Mouse (Mus musculus) limb, embryonic 14.5 days (tissue): ENCODE results near the gene Cyp4f13. TPM values are rescaled to one million over a fixed set of nuclear protein-coding genes. Genes with fewer than 3 reads are reported as not detected.

Experiments
- ATAC-seq: fragments of 200-750 bp; cut with Nextera tagmentation; 2 replicates; pipeline ENCODE4 v1.8.0; 2017; ENCODE audit warnings: low read depth, moderate number of reproducible peaks, moderate TSS enrichment; ENCODE audit not compliant: low FRiP score
- DNase-seq: peaks from one replicate; pipeline ENCODE4 v3.0.0-alpha.2; 2015; ENCODE audit warnings: low spot score
- H3K27ac ChIP-seq: fragments of 300-500 bp; sonication (generic); replicated peaks from 2 replicates; pipeline ENCODE4 v1.5.1; 2014; ENCODE audit warnings: low read depth, mild to moderate bottlenecking, low read length, moderate library complexity, mixed read lengths
- H3K27me3 ChIP-seq: fragments of 300-500 bp; sonication (generic); 2 replicates; pipeline ENCODE4 v1.6.1; 2014; ENCODE audit warnings: low read length, mixed read lengths; ENCODE audit not compliant: control insufficient read depth, insufficient read depth
- H3K36me3 ChIP-seq: fragments of 300-500 bp; sonication (generic); 2 replicates; pipeline ENCODE4 v1.6.1; 2014; ENCODE audit warnings: mild to moderate bottlenecking, low read length, moderate library complexity, mixed read lengths; ENCODE audit not compliant: control insufficient read depth, insufficient read depth
- H3K4me1 ChIP-seq: fragments of 300-500 bp; sonication (generic); 2 replicates; pipeline ENCODE4 v1.6.1; 2014; ENCODE audit warnings: antibody characterized with exemption, low read length, mixed read lengths; ENCODE audit not compliant: control insufficient read depth, insufficient read depth
- H3K4me2 ChIP-seq: fragments of 300-500 bp; sonication (generic); replicated peaks from 2 replicates; pipeline ENCODE4 v1.6.1; 2014; ENCODE audit warnings: low read depth, mild to moderate bottlenecking, low read length, moderate library complexity; ENCODE audit not compliant: severe bottlenecking
- H3K4me3 ChIP-seq: fragments of 300-500 bp; sonication (generic); replicated peaks from 2 replicates; pipeline ENCODE4 v1.5.1; 2014; ENCODE audit warnings: low read length
- H3K9ac ChIP-seq: fragments of 300-500 bp; sonication (generic); 2 replicates; pipeline ENCODE4 v1.6.1; 2014; ENCODE audit warnings: mild to moderate bottlenecking, low read depth, low read length, moderate library complexity; ENCODE audit not compliant: severe bottlenecking
- H3K9me3 ChIP-seq: fragments of 300-500 bp; sonication (generic); 2 replicates; pipeline ENCODE4 v1.6.1; 2016; ENCODE audit warnings: low read length; ENCODE audit not compliant: control insufficient read depth
- POLR2A ChIP-seq: fragments of 200-500 bp; IDR thresholded peaks from 2 replicates; pipeline ENCODE4 v1.8.0; 2012; ENCODE audit warnings: inconsistent platforms, mild to moderate bottlenecking, moderate library complexity, borderline replicate concordance; ENCODE audit not compliant: insufficient read depth, insufficient read length; ENCODE audit errors: extremely low read depth
- WGBS: fragments of 180-500 bp; shearing (Covaris S2); extraction: QIAGEN DNeasy Blood & Tissue Kit; methylation state at CpG from one replicate; pipeline ENCODE4 v1.1.7; 2014; 5-methylcytosine and 5-hydroxymethylcytosine counted together
- polyA plus RNA-seq, 2 experiments: library from polyadenylated mRNA; depleted of rRNA in 1 of 2; stranded (reverse) in 1 of 2; unstranded in 1 of 2; fragments of >200 nt; fragmentation: Nextera tagmentation in 1 of 2; extraction: Ambion mirVana in 1 of 2; gene quantifications; 2 replicates each; pipeline versions ENCODE4 v1.2.1 to v1.2.3; 2012 to 2014

The Cyp4f13 gene
- polyA plus RNA-seq, 2 experiments = 12.8 to 22.1 TPM

DNA sequence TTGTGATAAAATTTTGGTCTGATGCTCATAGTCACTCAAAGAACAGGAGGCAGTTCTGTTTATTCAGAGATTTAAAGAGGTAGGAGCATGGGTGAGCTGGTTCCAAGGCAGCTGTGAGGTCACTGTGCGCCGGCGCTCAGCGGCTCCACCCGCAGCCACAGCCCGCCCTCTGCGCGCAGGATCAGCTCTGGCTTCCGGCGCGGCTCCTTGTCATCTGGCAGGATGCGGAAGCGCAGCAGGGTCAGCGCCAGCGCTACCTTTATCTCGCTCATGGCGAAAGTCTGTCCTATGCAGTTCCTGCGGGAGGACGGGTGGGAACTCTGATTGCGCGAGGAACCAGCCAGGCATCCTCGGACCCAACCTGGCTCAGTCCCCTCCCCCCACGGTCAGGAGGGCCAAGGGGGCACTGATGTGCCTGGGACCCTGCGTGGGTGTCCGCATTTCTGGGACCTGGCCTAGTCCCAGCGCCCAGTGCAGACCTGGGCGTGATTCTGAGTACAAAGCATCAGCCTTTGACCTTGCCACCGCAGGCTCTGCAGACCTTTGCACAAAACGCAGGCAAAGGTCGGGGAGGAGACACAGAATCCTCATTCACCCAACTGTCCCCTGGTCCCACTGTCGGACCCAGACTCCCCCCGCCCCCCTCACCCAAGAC, 22.4 kb downstream of the Cyp4f13 start:
- H3K27me3 ChIP-seq = no peaks in the 10 kb centered on the region
- ATAC-seq = peak; percentile 93
- peak overlapping the region; percentile 70 for H3K9ac ChIP-seq
- H3K9me3 ChIP-seq = peaks cover 3% of the 10 kb centered on the region; the same call in 1 of the 2 replicates
- peak overlapping the region; percentile 72 for H3K4me2 ChIP-seq
- 15% methylated on average over 29 of the region's 32 CpGs for WGBS
- H3K27ac ChIP-seq = 0 out of 2 replicates have a peak overlapping the region, but pooled peaks have one; percentile 38
- no peaks in the 10 kb centered on the region for H3K36me3 ChIP-seq
- no peak for TF ChIP-seq POLR2A
- H3K4me1 ChIP-seq = peaks cover 3% of the 10 kb centered on the region; the same call in 1 of the 2 replicates
- DNase-seq = peak; percentile 74
- peak overlapping the region; percentile 47 for H3K4me3 ChIP-seq

GRCm38 (mm10) chr17:32923681-32924080, 23.5 kb downstream of the Cyp4f13 start:
- no peak for DNase-seq

GRCm38 (mm10) chr17:32919123-32919522, 28.1 kb downstream of the Cyp4f13 start:
- Histone ChIP-seq H3K4me3 (no peak overlapping the region), H3K4me2 (no peak overlapping the region), H3K36me3 (no peaks in the 10 kb centered on the region), H3K4me1 (no peaks in the 10 kb centered on the region), H3K27ac (no peak overlapping the region), H3K9ac (no peak overlapping the region), H3K9me3 (peaks cover 3% of the 10 kb centered on the region; the same call in 1 of the 2 replicates), H3K27me3 (no peaks in the 10 kb centered on the region)
- TF ChIP-seq POLR2A = no peak
- DNase-seq (no peak), ATAC-seq (no peak)
- 50% methylated on average over 2 of the region's 2 CpGs for WGBS

More at GRCm38 (mm10) chr17:32923681-32924080, 23.5 kb downstream of the Cyp4f13 start:
- Histone ChIP-seq H3K9ac (no peak overlapping the region), H3K36me3 (no peaks in the 10 kb centered on the region), H3K4me1 (peaks cover 3% of the 10 kb centered on the region; the same call in 1 of the 2 replicates), H3K4me2 (no peak overlapping the region), H3K27ac (no peak overlapping the region), H3K9me3 (peaks cover 3% of the 10 kb centered on the region; the same call in 1 of the 2 replicates), H3K4me3 (no peak overlapping the region), H3K27me3 (no peaks in the 10 kb centered on the region)
- no peak for ATAC-seq
- no peak for TF ChIP-seq POLR2A
- WGBS = 94% methylated on average over 1 of the region's 1 CpGs

- ATAC-seq (no peak), DNase-seq (no peak)
- no peaks in the 10 kb centered on the region for H3K36me3 ChIP-seq
- no peaks in the 10 kb centered on the region for H3K27me3 ChIP-seq
- H3K9ac ChIP-seq = no peak within 1 kb of the TSS
- H3K4me3 ChIP-seq = no peak within 1 kb of the TSS
- H3K9me3 ChIP-seq = peaks cover 3% of the 10 kb centered on the region; the same call in 1 of the 2 replicates
- TF ChIP-seq POLR2A = no peak
- 46% methylated on average over 2 of the region's 2 CpGs for WGBS
- H3K4me1 ChIP-seq = no peaks in the 10 kb centered on the region
- H3K4me2 ChIP-seq = no peak within 1 kb of the TSS
- no peak within 1 kb of the TSS for H3K27ac ChIP-seq
These were observed 30.1 kb downstream of the Cyp4f13 start, which contains the start of gene Cyp4f14 for GRCm38 (mm10) chr17:32917131-32917530. TSS of gene Cyp4f14 (minus strand) at chr17:32917342.

GRCm38 (mm10) chr17:32916075-32916474, 31.1 kb downstream of the Cyp4f13 start:
- H3K9ac ChIP-seq = no peak overlapping the region
- H3K4me1 ChIP-seq = no peaks in the 10 kb centered on the region
- no peak for DNase-seq
- H3K4me2 ChIP-seq = no peak overlapping the region
- no peak overlapping the region for H3K27ac ChIP-seq
- no peaks in the 10 kb centered on the region for H3K9me3 ChIP-seq
- no peaks in the 10 kb centered on the region for H3K36me3 ChIP-seq
- 91% methylated on average over 1 of the region's 1 CpGs for WGBS
- H3K27me3 ChIP-seq = no peaks in the 10 kb centered on the region
- no peak for TF ChIP-seq POLR2A
- no peak overlapping the region for H3K4me3 ChIP-seq
- no peak for ATAC-seq
